Mouse (Mus musculus): ENCODE data around the gene Cfap45. TPM values are rescaled to one million over a fixed set of nuclear protein-coding genes. Genes with fewer than 3 reads are reported as not detected.

Cfap45 gene
- total and polyA plus RNA-seq, 3 experiments = 0.40 TPM; not detected in 2

- Histone ChIP-seq H3K36me3 (ENCODE audit: control insufficient read depth in 1 of 2, insufficient read depth in 2 of 2, low read length in 2 of 2) (no peaks in the 10 kb centered on the region), H3K27ac (ENCODE audit: control insufficient read depth, low read depth, low read length) (no peak overlapping the region), H3K27me3 (ENCODE audit: control insufficient read depth in 1 of 2, insufficient read depth in 2 of 2, low read length in 2 of 2) (peaks cover 1 to 2% of the 10 kb centered on the region in 2 experiments; a peak in 1 of 4 replicates), H3K9me3 (replicated peaks; ENCODE audit: insufficient read depth, low read length) (no peaks in the 10 kb centered on the region), H3K4me1 (ENCODE audit: control insufficient read depth in 1 of 2, insufficient read depth in 2 of 2, low read length in 2 of 2) (no peaks in the 10 kb centered on the region), H3K79me2 (ENCODE audit: control insufficient read depth, insufficient read depth, low read length, poor library complexity) (no peaks in the 10 kb centered on the region), H3K4me3 (ENCODE audit: control insufficient read depth in 1 of 2, insufficient read depth in 1 of 2, low read depth in 2 of 2, low read length in 2 of 2) (no peak overlapping the region), H3K9ac (ENCODE audit: control insufficient read depth, low read depth, low read length, poor library complexity, severe bottlenecking) (no peak overlapping the region)
- TF ChIP-seq ZKSCAN1 (IDR thresholded peaks at IDR 0.05; ENCODE audit: low read depth, low read length) = no peak
- TF ChIP-seq CHD2 (IDR thresholded peaks at IDR 0.05; ENCODE audit: low read length) = no peak
- no peak for TF ChIP-seq ZNF384 (IDR thresholded peaks at IDR 0.05; ENCODE audit: low read depth, low read length)
- TF ChIP-seq NELFE (IDR thresholded peaks at IDR 0.05; ENCODE audit: low read depth, low read length) = no peak
- no peak for TF ChIP-seq GATA1 (IDR thresholded peaks at IDR 0.05; ENCODE audit: low read depth, low read length)
- no peak for TF ChIP-seq MAX (IDR thresholded peaks at IDR 0.05; ENCODE audit: low read length)
- no peak for TF ChIP-seq ELF1 (IDR thresholded peaks at IDR 0.05; ENCODE audit: low read depth, low read length)
- TF ChIP-seq BHLHE40 (IDR thresholded peaks at IDR 0.05; ENCODE audit: borderline replicate concordance, low read depth, low read length) = no peak
- no peak for DNase-seq (ENCODE audit: low read depth, low spot score)
These were observed 45.5 kb downstream of the Cfap45 start for GRCm38 (mm10) chr1:172566131-172566530.

GRCm38 (mm10) chr1:172567758-172568157 lies 47.2 kb downstream of the Cfap45 start:
- DNase-seq (ENCODE audit: low read depth, low spot score) = no peak
- peaks cover 2 to 3% of the 10 kb centered on the region in 2 experiments; a peak in 2 of 4 replicates for H3K27me3 ChIP-seq (ENCODE audit: control insufficient read depth in 1 of 2, insufficient read depth in 2 of 2, low read length in 2 of 2)
- no peaks in the 10 kb centered on the region for H3K36me3 ChIP-seq (ENCODE audit: control insufficient read depth in 1 of 2, insufficient read depth in 2 of 2, low read length in 2 of 2)
- H3K27ac ChIP-seq (ENCODE audit: control insufficient read depth, low read depth, low read length) = no peak overlapping the region
- no peaks in the 10 kb centered on the region for H3K9me3 ChIP-seq (replicated peaks; ENCODE audit: insufficient read depth, low read length)
- no peak overlapping the region for H3K4me3 ChIP-seq (ENCODE audit: control insufficient read depth in 1 of 2, insufficient read depth in 1 of 2, low read depth in 2 of 2, low read length in 2 of 2)
- H3K9ac ChIP-seq (ENCODE audit: control insufficient read depth, low read depth, low read length, poor library complexity, severe bottlenecking) = no peak overlapping the region
- TF ChIP-seq ELF1 (IDR thresholded peaks at IDR 0.05; ENCODE audit: low read depth, low read length) (no peak), JUND (IDR thresholded peaks at IDR 0.05; ENCODE audit: low read depth, low read length) (no peak), MXI1 (IDR thresholded peaks at IDR 0.05; ENCODE audit: low read depth, low read length) (no peak), TBP (IDR thresholded peaks at IDR 0.05; ENCODE audit: low read depth, low read length) (no peak), POLR2A (IDR thresholded peaks at IDR 0.05; ENCODE audit: control insufficient read depth in 1 of 2, insufficient read depth in 1 of 2, low read depth in 1 of 2, low read length in 2 of 2, poor library complexity in 1 of 2) (no peak), CHD2 (IDR thresholded peaks at IDR 0.05; ENCODE audit: low read length) (no peak)
- H3K79me2 ChIP-seq (ENCODE audit: control insufficient read depth, insufficient read depth, low read length, poor library complexity) = no peaks in the 10 kb centered on the region
- no peaks in the 10 kb centered on the region for H3K4me1 ChIP-seq (ENCODE audit: control insufficient read depth in 1 of 2, insufficient read depth in 2 of 2, low read length in 2 of 2)

GRCm38 (mm10) chr1:172580116-172580515 lies 59.5 kb downstream of the Cfap45 start:
- no peak overlapping the region for H3K9ac ChIP-seq (ENCODE audit: control insufficient read depth, low read depth, low read length, poor library complexity, severe bottlenecking)
- no peak overlapping the region for H3K4me3 ChIP-seq (ENCODE audit: control insufficient read depth in 1 of 2, insufficient read depth in 1 of 2, low read depth in 2 of 2, low read length in 2 of 2)
- H3K27ac ChIP-seq (ENCODE audit: control insufficient read depth, low read depth, low read length) = no peak overlapping the region
- H3K4me1 ChIP-seq (ENCODE audit: control insufficient read depth in 1 of 2, insufficient read depth in 2 of 2, low read length in 2 of 2) = no peaks in the 10 kb centered on the region
- peaks cover 0 to 6% of the 10 kb centered on the region in 2 experiments; a peak in 2 of 4 replicates for H3K27me3 ChIP-seq (ENCODE audit: control insufficient read depth in 1 of 2, insufficient read depth in 2 of 2, low read length in 2 of 2)
- no peaks in the 10 kb centered on the region for H3K9me3 ChIP-seq (replicated peaks; ENCODE audit: insufficient read depth, low read length)
- DNase-seq (ENCODE audit: low read depth, low spot score) = no peak
- no peaks in the 10 kb centered on the region for H3K36me3 ChIP-seq (ENCODE audit: control insufficient read depth in 1 of 2, insufficient read depth in 2 of 2, low read length in 2 of 2)
- TF ChIP-seq MYC (IDR thresholded peaks at IDR 0.05; ENCODE audit: low read depth, low read length) (no peak), MEF2A (IDR thresholded peaks at IDR 0.05; ENCODE audit: extremely low read depth, insufficient replicate concordance, low read depth, low read length, poor library complexity, severe bottlenecking) (no peak), TAL1 (IDR thresholded peaks at IDR 0.05; ENCODE audit: low read length) (no peak), BHLHE40 (IDR thresholded peaks at IDR 0.05; ENCODE audit: borderline replicate concordance, low read depth, low read length) (no peak), KAT2A (conservative IDR thresholded peaks at IDR 0.05; ENCODE audit: low read depth, low read length) (no peak)
- H3K79me2 ChIP-seq (ENCODE audit: control insufficient read depth, insufficient read depth, low read length, poor library complexity) = no peaks in the 10 kb centered on the region
